Mouse (Mus musculus): ENCODE results near the gene Tmco1. TPM values are rescaled to one million over a fixed set of nuclear protein-coding genes. Genes with fewer than 3 reads are reported as not detected.

The Tmco1 gene
- polyA plus RNA-seq, 1 experiment from 2014 or later: 81.5 TPM

DNA sequence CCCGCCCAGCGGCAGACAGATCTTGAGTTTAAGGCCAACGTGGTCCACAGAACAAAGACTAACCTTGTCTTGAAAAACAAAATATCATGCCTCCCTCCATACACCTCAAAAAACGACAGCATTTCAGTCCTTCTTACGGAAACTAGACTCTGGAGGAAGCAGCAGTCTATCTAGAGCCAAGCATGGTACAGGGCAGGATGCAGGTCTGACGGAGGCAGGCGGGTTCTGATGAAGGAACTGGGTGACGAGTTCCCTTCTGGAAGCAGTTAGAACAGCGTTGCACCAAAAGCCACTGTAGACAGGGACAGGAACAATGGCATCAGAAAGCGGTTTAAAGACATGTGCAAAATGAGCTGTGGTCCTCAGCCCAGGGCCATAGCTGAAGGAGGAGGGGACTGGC is 28.1 kb upstream of the Tmco1 start:
- H3K9ac ChIP-seq (ENCODE audit: low read length): no peak overlapping the region
- H3K36me3 ChIP-seq (ENCODE audit: control insufficient read depth, insufficient read depth, low read length): no peaks in the 10 kb centered on the region; the same call in 1 of the 2 replicates
- WGBS: 88% methylated on average over 10 of the region's 10 CpGs
- ATAC-seq (ENCODE audit: insufficient number of reproducible peaks, low FRiP score, low TSS enrichment, low read depth) (no peak), DNase-seq (ENCODE audit: low spot score) (no peak)
- no peak overlapping the region for H3K4me3 ChIP-seq (ENCODE audit: low read depth, low read length)
- H3K9me3 ChIP-seq (ENCODE audit: control insufficient read depth, low read length): no peaks in the 10 kb centered on the region
- no peak overlapping the region for H3K27ac ChIP-seq (replicated peaks; ENCODE audit: low read depth, low read length)
- H3K4me2 ChIP-seq (ENCODE audit: low read depth, severe bottlenecking): no peak overlapping the region
- no peaks in the 10 kb centered on the region for H3K27me3 ChIP-seq (ENCODE audit: control insufficient read depth, insufficient read depth, low read length)
- peaks cover 3% of the 10 kb centered on the region; the same call in 1 of the 2 replicates for H3K4me1 ChIP-seq (ENCODE audit: control insufficient read depth, insufficient read depth, low read length)

DNA sequence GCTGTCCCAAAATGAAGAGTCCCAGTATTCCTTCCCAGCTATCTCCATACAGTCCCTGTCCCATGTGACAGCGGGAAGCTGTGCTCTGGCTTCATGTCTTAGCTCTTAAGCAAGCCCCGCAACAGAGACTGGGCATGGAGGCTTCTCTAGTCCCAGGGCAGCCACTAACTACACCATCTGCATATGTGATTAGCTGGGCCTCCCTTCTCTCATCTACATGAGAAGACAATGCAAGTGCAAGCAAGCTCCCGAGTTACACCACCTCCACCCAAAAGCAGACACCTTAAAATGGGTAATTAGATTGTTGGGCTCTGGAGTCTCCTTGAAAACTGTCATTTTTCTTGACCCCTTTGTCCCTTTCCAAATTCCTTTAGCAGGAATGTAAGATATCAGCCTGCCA is 26.1 kb upstream of the Tmco1 start:
- no peak overlapping the region for H3K4me2 ChIP-seq (ENCODE audit: low read depth, severe bottlenecking)
- WGBS: 77% methylated on average over 3 of the region's 3 CpGs

DNA sequence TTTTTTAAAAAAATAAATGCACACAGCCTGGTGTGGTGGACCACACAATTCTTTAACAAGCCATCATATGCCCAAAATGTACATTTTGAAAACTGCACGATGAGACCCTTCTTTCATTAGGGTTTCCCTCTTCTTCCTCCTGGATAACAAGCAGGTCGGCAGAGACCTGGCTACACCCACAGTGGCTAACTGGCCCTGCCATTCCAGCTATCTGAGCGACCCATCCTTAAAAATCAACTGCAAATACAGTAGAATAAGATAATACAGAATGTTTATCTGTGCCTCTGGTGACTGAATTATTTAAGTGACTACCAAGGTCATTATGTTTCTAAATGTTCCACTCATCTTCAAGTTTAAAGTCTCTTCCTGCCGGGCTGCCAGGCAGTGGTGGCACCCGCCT is 25.4 kb upstream of the Tmco1 start:
- H3K4me3 ChIP-seq (ENCODE audit: low read depth, low read length): peak overlapping the region; percentile 95; the same call in 1 of the 2 replicates
- H3K9ac ChIP-seq (ENCODE audit: low read length): no peak overlapping the region
- no peaks in the 10 kb centered on the region; the same call in 1 of the 2 replicates for H3K36me3 ChIP-seq (ENCODE audit: control insufficient read depth, insufficient read depth, low read length)
- peak overlapping the region; percentile 68; the same call in 1 of the 2 replicates for H3K4me2 ChIP-seq (ENCODE audit: low read depth, severe bottlenecking)
- H3K27ac ChIP-seq (replicated peaks; ENCODE audit: low read depth, low read length): no peak overlapping the region
- H3K4me1 ChIP-seq (ENCODE audit: control insufficient read depth, insufficient read depth, low read length): peaks cover 5% of the 10 kb centered on the region; the same call in 1 of the 2 replicates
- H3K27me3 ChIP-seq (ENCODE audit: control insufficient read depth, insufficient read depth, low read length): no peaks in the 10 kb centered on the region
- DNase-seq (ENCODE audit: low spot score) (no peak), ATAC-seq (ENCODE audit: insufficient number of reproducible peaks, low FRiP score, low TSS enrichment, low read depth) (no peak)
- WGBS: 58% methylated on average over 5 of the region's 5 CpGs
- no peaks in the 10 kb centered on the region for H3K9me3 ChIP-seq (ENCODE audit: control insufficient read depth, low read length)

More for the DNA sequence above, 26.1 kb upstream of the Tmco1 start:
- DNase-seq (ENCODE audit: low spot score) (no peak), ATAC-seq (ENCODE audit: insufficient number of reproducible peaks, low FRiP score, low TSS enrichment, low read depth) (no peak)
- Histone ChIP-seq H3K9ac (ENCODE audit: low read length) (no peak overlapping the region), H3K4me3 (ENCODE audit: low read depth, low read length) (no peak overlapping the region), H3K4me1 (ENCODE audit: control insufficient read depth, insufficient read depth, low read length) (peaks cover 5% of the 10 kb centered on the region; the same call in 1 of the 2 replicates), H3K27ac (replicated peaks; ENCODE audit: low read depth, low read length) (no peak overlapping the region), H3K36me3 (ENCODE audit: control insufficient read depth, insufficient read depth, low read length) (no peaks in the 10 kb centered on the region; the same call in 1 of the 2 replicates), H3K27me3 (ENCODE audit: control insufficient read depth, insufficient read depth, low read length) (no peaks in the 10 kb centered on the region), H3K9me3 (ENCODE audit: control insufficient read depth, low read length) (no peaks in the 10 kb centered on the region)

DNA sequence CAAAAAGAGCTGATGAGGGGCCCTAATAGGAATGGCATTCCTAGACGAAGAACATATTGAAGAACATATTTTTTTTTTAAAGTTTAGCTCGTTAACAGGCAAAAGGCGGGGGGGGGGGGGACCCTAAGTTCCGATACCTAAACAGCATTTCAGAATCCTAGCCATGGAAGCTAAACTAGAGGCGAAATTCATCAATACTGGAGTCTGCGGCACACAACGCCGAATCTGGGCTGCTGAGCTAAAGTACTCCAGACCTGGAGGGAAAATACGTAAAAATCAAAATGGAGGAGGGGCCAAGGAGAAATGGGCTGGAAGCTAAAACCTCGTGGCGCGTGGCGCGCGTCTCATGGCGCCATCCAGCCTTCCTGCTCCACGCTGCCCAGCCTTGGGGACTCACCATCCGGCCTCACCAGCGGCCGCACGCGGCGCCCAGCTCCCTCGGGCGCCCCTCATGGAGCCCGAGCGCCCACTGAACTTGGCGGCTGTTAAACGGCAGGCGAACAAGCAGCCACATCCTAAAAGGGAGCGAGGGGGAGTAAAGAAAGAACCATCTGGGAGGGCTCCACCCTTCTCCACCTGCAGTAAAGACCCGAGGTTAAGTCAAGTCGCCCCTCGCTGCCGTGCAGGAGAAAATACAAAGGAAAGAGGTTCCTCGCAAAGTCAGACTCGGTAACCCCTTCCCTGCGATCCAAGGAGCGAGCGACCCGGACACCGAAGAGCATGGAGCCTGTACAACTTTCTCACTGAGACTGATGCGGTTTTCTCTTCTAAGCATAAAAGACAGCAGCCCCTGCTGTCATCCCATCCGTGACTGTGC is 24.5 kb upstream of the Tmco1 start:
- peak overlapping the region; percentile 68 for H3K4me2 ChIP-seq (ENCODE audit: low read depth, severe bottlenecking)
- peak; percentile 78 for DNase-seq (ENCODE audit: low spot score)
- H3K27me3 ChIP-seq (ENCODE audit: control insufficient read depth, insufficient read depth, low read length): no peaks in the 10 kb centered on the region
- H3K4me3 ChIP-seq (ENCODE audit: low read depth, low read length): peak overlapping the region; percentile 95
- H3K9me3 ChIP-seq (ENCODE audit: control insufficient read depth, low read length): no peaks in the 10 kb centered on the region
- peaks cover 5% of the 10 kb centered on the region; the same call in 1 of the 2 replicates for H3K4me1 ChIP-seq (ENCODE audit: control insufficient read depth, insufficient read depth, low read length)
- ATAC-seq (ENCODE audit: insufficient number of reproducible peaks, low FRiP score, low TSS enrichment, low read depth): peak; percentile 38; the same call in 1 of the 2 replicates
- no peaks in the 10 kb centered on the region; the same call in 1 of the 2 replicates for H3K36me3 ChIP-seq (ENCODE audit: control insufficient read depth, insufficient read depth, low read length)
- peak overlapping the region; percentile 86 for H3K27ac ChIP-seq (replicated peaks; ENCODE audit: low read depth, low read length)
- H3K9ac ChIP-seq (ENCODE audit: low read length): peak overlapping the region; percentile 90
- under 1% methylated on average over 44 of the region's 44 CpGs for WGBS

DNA sequence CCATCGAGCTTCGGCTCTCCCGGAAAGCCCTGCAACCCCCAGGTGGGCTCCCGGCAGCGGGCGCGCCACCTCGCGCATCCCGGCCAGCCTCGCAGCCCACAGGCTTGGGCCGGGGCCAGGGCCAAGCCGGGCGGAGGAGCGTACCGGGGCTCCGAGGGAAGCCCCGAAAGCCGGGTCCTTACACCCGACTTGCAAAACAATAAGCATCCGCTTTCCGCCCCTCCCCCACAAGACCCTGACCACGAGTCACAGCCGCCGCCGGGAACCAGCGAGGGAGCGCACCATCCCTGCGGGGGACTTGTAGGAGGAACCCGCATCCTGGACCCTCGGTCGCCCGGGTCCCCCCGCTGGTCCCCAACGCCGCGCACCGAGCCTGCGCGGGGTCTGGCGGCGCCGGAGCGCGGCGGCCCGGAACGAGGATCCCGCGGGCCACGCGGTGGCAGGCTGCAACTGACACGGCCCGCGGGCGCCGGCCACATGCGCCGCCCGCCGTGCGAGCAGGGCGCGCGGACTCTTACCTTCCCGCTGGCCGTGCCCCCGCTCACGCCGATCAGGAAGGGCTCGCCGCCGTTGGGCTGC is 23.8 kb upstream of the Tmco1 start:
- Histone ChIP-seq H3K9ac (ENCODE audit: low read length) (peak overlapping the region; percentile 90), H3K27ac (replicated peaks; ENCODE audit: low read depth, low read length) (peak overlapping the region; percentile 86), H3K4me2 (ENCODE audit: low read depth, severe bottlenecking) (peak overlapping the region; percentile 68), H3K4me1 (ENCODE audit: control insufficient read depth, insufficient read depth, low read length) (peaks cover 3% of the 10 kb centered on the region; the same call in 1 of the 2 replicates), H3K4me3 (ENCODE audit: low read depth, low read length) (peak overlapping the region; percentile 95), H3K27me3 (ENCODE audit: control insufficient read depth, insufficient read depth, low read length) (no peaks in the 10 kb centered on the region), H3K9me3 (ENCODE audit: control insufficient read depth, low read length) (no peaks in the 10 kb centered on the region), H3K36me3 (ENCODE audit: control insufficient read depth, insufficient read depth, low read length) (no peaks in the 10 kb centered on the region; the same call in 1 of the 2 replicates)
- peak; percentile 38 for ATAC-seq (ENCODE audit: insufficient number of reproducible peaks, low FRiP score, low TSS enrichment, low read depth)
- peak; percentile 91 for DNase-seq (ENCODE audit: low spot score)
- 0% methylated on average over 73 of the region's 73 CpGs for WGBS

DNA sequence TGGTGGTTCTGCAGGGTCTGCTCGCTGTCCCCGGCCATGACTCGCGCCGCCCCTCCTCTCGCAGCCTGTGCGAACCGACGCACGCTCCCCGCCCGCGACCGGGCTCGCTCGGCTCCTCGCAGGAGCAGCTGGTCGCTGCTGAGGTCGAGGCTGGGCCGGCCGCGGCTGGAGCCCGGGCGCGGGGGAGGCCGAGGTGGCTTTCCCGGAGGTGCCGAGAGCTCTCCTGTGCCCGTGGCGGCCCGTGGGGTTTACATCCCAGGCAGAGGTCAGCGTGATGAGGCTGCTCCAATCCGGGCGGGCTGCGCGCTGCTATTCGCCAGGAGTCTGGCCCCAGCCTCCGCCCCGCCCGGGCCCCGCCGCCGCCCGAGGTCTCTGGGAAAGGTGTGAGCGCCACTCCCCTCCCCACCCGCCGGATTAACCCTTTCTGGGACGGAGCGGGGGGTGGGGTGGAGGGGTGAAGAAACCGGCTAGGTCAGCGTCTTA is 23.3 kb upstream of the Tmco1 start:
- Histone ChIP-seq H3K4me2 (ENCODE audit: low read depth, severe bottlenecking) (peak overlapping the region; percentile 68), H3K9me3 (ENCODE audit: control insufficient read depth, low read length) (no peaks in the 10 kb centered on the region), H3K4me3 (ENCODE audit: low read depth, low read length) (peak overlapping the region; percentile 95), H3K27ac (replicated peaks; ENCODE audit: low read depth, low read length) (peak overlapping the region; percentile 86), H3K4me1 (ENCODE audit: control insufficient read depth, insufficient read depth, low read length) (peaks cover 6% of the 10 kb centered on the region; the same call in 1 of the 2 replicates), H3K9ac (ENCODE audit: low read length) (peak overlapping the region; percentile 90), H3K27me3 (ENCODE audit: control insufficient read depth, insufficient read depth, low read length) (no peaks in the 10 kb centered on the region), H3K36me3 (ENCODE audit: control insufficient read depth, insufficient read depth, low read length) (no peaks in the 10 kb centered on the region; the same call in 1 of the 2 replicates)
- DNase-seq (ENCODE audit: low spot score) (peak; percentile 95), ATAC-seq (ENCODE audit: insufficient number of reproducible peaks, low FRiP score, low TSS enrichment, low read depth) (peak; percentile 92)
- WGBS: under 1% methylated on average over 51 of the region's 51 CpGs

DNA sequence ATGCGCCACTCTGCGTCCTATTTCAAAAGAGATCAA is 23.0 kb upstream of the Tmco1 start, which contains the start of gene Uck2:
TSS of gene Uck2 (minus strand) at position 1 of the 36 bp plus-strand sequence.
- H3K4me2 ChIP-seq (ENCODE audit: low read depth, severe bottlenecking): peak within 1 kb of the TSS; percentile 68
- peak within 1 kb of the TSS; percentile 86 for H3K27ac ChIP-seq (replicated peaks; ENCODE audit: low read depth, low read length)
- H3K27me3 ChIP-seq (ENCODE audit: control insufficient read depth, insufficient read depth, low read length): no peaks in the 10 kb centered on the region
- H3K4me1 ChIP-seq (ENCODE audit: control insufficient read depth, insufficient read depth, low read length): peaks cover 9% of the 10 kb centered on the region; the same call in 1 of the 2 replicates
- DNase-seq (ENCODE audit: low spot score) (no peak), ATAC-seq (ENCODE audit: insufficient number of reproducible peaks, low FRiP score, low TSS enrichment, low read depth) (no peak)
- 0% methylated on average over 2 of the region's 2 CpGs for WGBS
- H3K9ac ChIP-seq (ENCODE audit: low read length): peak within 1 kb of the TSS; percentile 90
- peak within 1 kb of the TSS; percentile 95 for H3K4me3 ChIP-seq (ENCODE audit: low read depth, low read length)
- no peaks in the 10 kb centered on the region for H3K9me3 ChIP-seq (ENCODE audit: control insufficient read depth, low read length)
- no peaks in the 10 kb centered on the region; the same call in 1 of the 2 replicates for H3K36me3 ChIP-seq (ENCODE audit: control insufficient read depth, insufficient read depth, low read length)

DNA sequence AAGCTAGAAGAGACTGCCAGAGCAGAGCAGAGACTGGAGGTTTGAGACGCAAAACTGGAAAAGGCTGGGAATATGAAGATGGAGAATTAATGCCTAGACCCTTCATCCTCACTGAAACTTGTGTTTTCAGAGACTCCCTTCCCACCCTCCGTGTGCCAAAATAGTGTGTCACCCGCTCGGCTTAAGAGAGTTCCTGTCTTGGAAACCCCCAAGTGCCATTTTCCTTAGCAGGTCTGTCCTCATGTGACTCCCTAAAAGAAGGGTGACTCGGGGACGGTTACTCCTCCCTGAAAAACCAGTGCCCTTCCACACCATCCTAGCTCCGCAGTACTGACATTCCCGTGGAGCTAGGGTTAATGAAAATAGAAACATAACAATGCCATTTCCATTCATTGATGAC is 22.8 kb upstream of the Tmco1 start:
- Histone ChIP-seq H3K27ac (replicated peaks; ENCODE audit: low read depth, low read length) (peak overlapping the region; percentile 5; the same call in 1 of the 2 replicates), H3K27me3 (ENCODE audit: control insufficient read depth, insufficient read depth, low read length) (no peaks in the 10 kb centered on the region), H3K9ac (ENCODE audit: low read length) (peak overlapping the region; percentile 90; the same call in 1 of the 2 replicates), H3K36me3 (ENCODE audit: control insufficient read depth, insufficient read depth, low read length) (no peaks in the 10 kb centered on the region; the same call in 1 of the 2 replicates), H3K4me2 (ENCODE audit: low read depth, severe bottlenecking) (peak overlapping the region; percentile 68), H3K9me3 (ENCODE audit: control insufficient read depth, low read length) (no peaks in the 10 kb centered on the region), H3K4me1 (ENCODE audit: control insufficient read depth, insufficient read depth, low read length) (peaks cover 9% of the 10 kb centered on the region; the same call in 1 of the 2 replicates), H3K4me3 (ENCODE audit: low read depth, low read length) (peak overlapping the region; percentile 95)
- 1% methylated on average over 8 of the region's 8 CpGs for WGBS
- DNase-seq (ENCODE audit: low spot score) (no peak), ATAC-seq (ENCODE audit: insufficient number of reproducible peaks, low FRiP score, low TSS enrichment, low read depth) (0 out of 2 replicates have a peak, but pooled peaks have one; percentile 8)
